In genomic region chr12:110436638-110437366, GRCm38 (mm10) we compare ENCODE assay signal across 12 mouse cellular contexts. TPM values are rescaled to one million over a fixed set of nuclear protein-coding genes. Genes with fewer than 3 reads are reported as not detected.
A peak's percentile ranks its signal among the peaks of the same experiment; 100 is the strongest.
DNase-seq lines count a peak whose midpoint lies in the region; ATAC-seq and TF ChIP-seq lines count a peak whose summit lies in the region.
"Had no signal": no experiment of that assay in that cellular context is flagged by ENCODE, and none has a peak within 500 bp of the region (broad histone marks: within the 10 kb centered on the region; RNA-seq: fewer than 3 reads in every experiment).

No protein-coding gene starts in this region.

- 52% methylated on average over 9 of the region's 9 CpGs for whole genome bisulfite sequencing in kidney, embryonic 14.5 days
- 11% methylated on average over 9 of the region's 9 CpGs for WGBS in bone marrow, adult 2 months
- 70% methylated on average over 9 of the region's 9 CpGs for WGBS in forebrain, embryonic 14.5 days

- no peaks in the 10 kb centered on the region for H3K4me1 ChIP-seq in kidney, embryonic 14.5 days (ENCODE audit: control insufficient read depth, insufficient read depth, low read length)
- peaks cover 6% of the 10 kb centered on the region for H3K4me1 ChIP-seq in bone marrow, adult 2 months (ENCODE audit: control insufficient read depth, insufficient read depth, low read length)
- H3K4me1 ChIP-seq in forebrain, embryonic 14.5 days (ENCODE audit: control insufficient read depth, insufficient read depth, low read length), result no peaks in the 10 kb centered on the region
- H3K4me1 ChIP-seq: midbrain, embryonic 12.5 days; neural tube, embryonic 15.5 days had no signal

- no peak overlapping the region for H3K9ac ChIP-seq in kidney, embryonic 14.5 days (ENCODE audit: low read depth, low read length)
- no peak overlapping the region for H3K9ac ChIP-seq in forebrain, embryonic 14.5 days (ENCODE audit: low read length)
- H3K9ac ChIP-seq: limb, embryonic 13.5 days; midbrain, embryonic 12.5 days; neural tube, embryonic 15.5 days had no signal

- H3K27me3 ChIP-seq in kidney, embryonic 14.5 days (ENCODE audit: control insufficient read depth, insufficient read depth, low read length), result no peaks in the 10 kb centered on the region
- H3K27me3 ChIP-seq in forebrain, embryonic 14.5 days (replicated peaks; ENCODE audit: control insufficient read depth, insufficient read depth, low read length), result no peaks in the 10 kb centered on the region
- H3K27me3 ChIP-seq: neural tube, embryonic 15.5 days had no signal

- no peak overlapping the region for H3K4me3 ChIP-seq in kidney, embryonic 14.5 days (ENCODE audit: low read length)
- H3K4me3 ChIP-seq in bone marrow, adult 2 months (replicated peaks; ENCODE audit: control insufficient read depth, low read depth, low read length), result peak overlapping the region; percentile 36
- no peak overlapping the region for H3K4me3 ChIP-seq in forebrain, embryonic 14.5 days (ENCODE audit: low read depth, low read length)
- H3K4me3 ChIP-seq: gastrocnemius, adult 2 months; limb, embryonic 13.5 days; midbrain, embryonic 12.5 days; neural tube, embryonic 15.5 days had no signal

- peak; percentile 24 for DNase-seq in kidney, adult 9 months
- DNase-seq in kidney, postnatal 36 days, result peak; percentile 38 to 43
- DNase-seq in forebrain, embryonic 14.5 days (ENCODE audit: low spot score), result no peak
- DNase-seq in right cerebral cortex, adult 18-20 months, result no peak
- DNase-seq: gastrocnemius, adult 2 months; thymus, adult 2 months had no signal

- TF ChIP-seq POLR2A in bone marrow, adult 2 months (IDR thresholded peaks at IDR 0.05; ENCODE audit: borderline replicate concordance, control insufficient read depth, low read depth, low read length), result no peak

- H3K36me3 ChIP-seq in kidney, embryonic 14.5 days (ENCODE audit: control insufficient read depth, insufficient read depth, low read length), result no peaks in the 10 kb centered on the region
- H3K36me3 ChIP-seq in forebrain, embryonic 14.5 days (ENCODE audit: control insufficient read depth, insufficient read depth, low read length), result no peaks in the 10 kb centered on the region
- H3K36me3 ChIP-seq: limb, embryonic 13.5 days; midbrain, embryonic 12.5 days; neural tube, embryonic 15.5 days had no signal

- no peak overlapping the region for H3K4me2 ChIP-seq in kidney, embryonic 14.5 days (replicated peaks; ENCODE audit: low read depth, low read length)
- no peak overlapping the region for H3K4me2 ChIP-seq in forebrain, embryonic 14.5 days (ENCODE audit: low read length)
- H3K4me2 ChIP-seq: limb, embryonic 13.5 days; midbrain, embryonic 12.5 days; neural tube, embryonic 15.5 days had no signal

- no peak for ATAC-seq in kidney, embryonic 14.5 days (ENCODE audit: low FRiP score, low TSS enrichment)
- ATAC-seq in neutrophil, adult 5-6 weeks (ENCODE audit: extremely low read depth, insufficient number of reproducible peaks, low FRiP score, poor library complexity, severe bottlenecking), result peak; percentile 82
- ATAC-seq in forebrain, embryonic 14.5 days, result no peak

- H3K9me3 ChIP-seq in kidney, embryonic 14.5 days (ENCODE audit: control insufficient read depth, low read length), result no peaks in the 10 kb centered on the region; the same call in 1 of the 2 replicates
- H3K9me3 ChIP-seq in forebrain, embryonic 14.5 days (replicated peaks; ENCODE audit: control insufficient read depth, low read length), result no peaks in the 10 kb centered on the region
- H3K9me3 ChIP-seq: midbrain, embryonic 12.5 days; neural tube, embryonic 15.5 days had no signal

- no peak overlapping the region for H3K27ac ChIP-seq in kidney, embryonic 14.5 days (ENCODE audit: low read depth, low read length)
- peak overlapping the region; percentile 64 for H3K27ac ChIP-seq in bone marrow, adult 2 months (ENCODE audit: control insufficient read depth, insufficient read depth, low read depth, low read length, poor library complexity)
- H3K27ac ChIP-seq in forebrain, embryonic 14.5 days (ENCODE audit: low read depth, low read length), result no peak overlapping the region
- H3K27ac ChIP-seq: gastrocnemius, adult 2 months; limb, embryonic 13.5 days; midbrain, embryonic 12.5 days; neural tube, embryonic 15.5 days had no signal

- TF ChIP-seq CTCF in bone marrow, adult 2 months (IDR thresholded peaks at IDR 0.05; ENCODE audit: control insufficient read depth, insufficient read depth, low read length), result no peak

RNA-seq across cellular contexts. Expression of gene Ppp2r5c, which starts 10.1 kb away (rescaled TPM):
- 114 and 160 TPM in 2 replicates for polyA plus RNA-seq in kidney, embryonic 14.5 days (2014; fragmentation: Nextera tagmentation; extraction: Ambion mirVana)
- polyA plus RNA-seq in bone marrow, adult 2 months (2011; ENCODE audit: insufficient read depth, insufficient read length, low replicate concordance, missing spikeins), result 38.6 and 59.4 TPM in 2 replicates
- total RNA-seq in neutrophil, adult 5-6 weeks (2017), result 223 and 243 TPM in 2 replicates
- 138 and 144 TPM in 2 replicates for polyA plus RNA-seq in forebrain, embryonic 14.5 days (2014; fragmentation: Nextera tagmentation; extraction: Ambion mirVana)

Comparison
In these comparisons a context has a peak if more than half of its experiments do, and no peak if none do; other contexts are left out.
1. DNase-seq: peak in kidney, adult 9 months (single experiment) and kidney, postnatal 36 days (2 of 2); none in forebrain, embryonic 14.5 days (single experiment) and right cerebral cortex, adult 18-20 months (single experiment).